Mouse (Mus musculus) erythroblast, embryonic 14.5 days (primary cell): ENCODE results near the gene Cdk9. TPM values are rescaled to one million over a fixed set of nuclear protein-coding genes. Genes with fewer than 3 reads are reported as not detected.

Experiments
- H3K27me3 ChIP-seq: 2 replicates; pipeline ENCODE4 v1.6.1; 2012; ENCODE audit warnings: inconsistent platforms; ENCODE audit not compliant: control insufficient read depth
- H3K36me3 ChIP-seq: 2 replicates; pipeline ENCODE4 v1.6.1; 2012; ENCODE audit warnings: mild to moderate bottlenecking, inconsistent platforms; ENCODE audit not compliant: control insufficient read depth
- H3K4me1 ChIP-seq: 2 replicates; pipeline ENCODE4 v1.6.1; 2012; ENCODE audit warnings: inconsistent platforms; ENCODE audit not compliant: control insufficient read depth
- H3K4me3 ChIP-seq: replicated peaks from 2 replicates; pipeline ENCODE3; 2012; ENCODE audit warnings: moderate library complexity, mild to moderate bottlenecking, inconsistent platforms
- H3K9me3 ChIP-seq: 2 replicates; pipeline ENCODE4 v1.6.1; 2012; ENCODE audit warnings: low read length, inconsistent platforms, mixed read lengths; ENCODE audit not compliant: control insufficient read depth
- GATA1 ChIP-seq: IDR thresholded peaks from 2 replicates; pipeline ENCODE4 v1.6.1; 2012; ENCODE audit warnings: low read length, inconsistent platforms, mixed read lengths
- TAL1 ChIP-seq: IDR thresholded peaks from 3 replicates; pipeline ENCODE4 v1.6.1; 2012; ENCODE audit warnings: low read length, inconsistent platforms, mixed read lengths
- polyA plus RNA-seq: library from polyadenylated mRNA; stranded (reverse); fragments of >175 nt; gene quantifications from 2 replicates; pipeline ENCODE4 v1.2.3, GENCODE M21; 2012

Cdk9 gene
- polyA plus RNA-seq, 1 experiment = 6.1 TPM

GRCm38 (mm10) chr2:32661509-32662107 lies 51.3 kb downstream of the Cdk9 start:
- Histone ChIP-seq H3K4me1 (peaks cover 52% of the 10 kb centered on the region), H3K9me3 (no peaks in the 10 kb centered on the region), H3K36me3 (peaks cover 4% of the 10 kb centered on the region), H3K4me3 (no peak overlapping the region), H3K27me3 (no peaks in the 10 kb centered on the region)
- TF ChIP-seq TAL1 (no peak), GATA1 (no peak)

DNA sequence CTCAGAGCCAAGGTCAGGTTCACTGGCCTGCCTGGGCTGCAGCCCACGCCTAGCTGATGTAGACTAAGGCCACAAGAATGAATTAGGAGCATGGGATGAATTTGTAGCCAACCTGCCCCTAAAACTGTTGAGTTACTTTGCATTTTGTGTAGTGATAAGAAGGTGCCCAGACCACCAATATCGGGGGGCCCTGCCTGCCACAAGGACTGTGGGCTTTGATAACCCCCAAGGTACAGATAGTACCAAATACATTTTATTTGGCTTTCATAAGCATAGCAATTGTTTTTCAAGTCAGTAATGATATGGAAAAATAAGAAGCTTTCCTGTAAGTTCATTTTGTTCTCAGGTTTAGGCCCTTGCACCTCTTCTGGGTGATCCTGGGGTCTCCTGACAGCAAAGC lies 54.0 kb downstream of the Cdk9 start:
- Histone ChIP-seq H3K4me3 (no peak overlapping the region), H3K36me3 (peaks cover 4% of the 10 kb centered on the region), H3K9me3 (no peaks in the 10 kb centered on the region), H3K27me3 (no peaks in the 10 kb centered on the region), H3K4me1 (peaks cover 64% of the 10 kb centered on the region)
- TF ChIP-seq GATA1 (no peak), TAL1 (no peak)

DNA sequence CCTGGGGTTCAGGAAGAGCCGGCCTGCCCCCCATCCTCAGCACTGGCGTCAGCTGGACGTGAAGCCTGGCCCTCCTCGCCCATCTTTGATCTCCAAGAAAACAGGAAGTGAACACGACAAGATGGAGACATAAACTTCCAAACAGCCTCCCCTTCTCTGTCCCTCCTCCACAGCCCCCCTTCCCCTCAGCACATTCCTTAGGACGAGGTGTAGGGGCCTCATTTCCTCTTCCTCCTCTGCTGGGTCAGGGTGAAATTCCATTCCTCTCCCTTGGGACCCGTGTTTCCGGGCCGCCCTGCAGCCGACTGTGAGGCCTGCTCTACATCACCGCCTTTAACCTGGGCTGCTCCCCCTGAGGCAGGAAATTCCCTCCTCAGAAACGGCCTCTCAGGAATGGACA lies 57.0 kb downstream of the Cdk9 start:
- peaks cover 4% of the 10 kb centered on the region for H3K36me3 ChIP-seq
- H3K4me3 ChIP-seq = no peak overlapping the region
- H3K27me3 ChIP-seq = no peaks in the 10 kb centered on the region
- TF ChIP-seq TAL1 (no peak), GATA1 (no peak)
- H3K9me3 ChIP-seq = no peaks in the 10 kb centered on the region
- peaks cover 51% of the 10 kb centered on the region for H3K4me1 ChIP-seq

Other genes starting within 250 kb of the Cdk9 start
- 0.03 and 0.06 TPM in 2 replicates for gene Fam102a, start 177.7 kb downstream of the Cdk9 start, polyA plus RNA-seq
- gene Dpm2, start 142.2 kb downstream of the Cdk9 start, polyA plus RNA-seq = 1.2 and 1.7 TPM in 2 replicates
- not detected in 2 replicates for gene Pip5kl1, start 138.3 kb downstream of the Cdk9 start, polyA plus RNA-seq
- gene 9430097D07Rik, start 137.4 kb downstream of the Cdk9 start, polyA plus RNA-seq = not detected in 2 replicates
- gene St6galnac4, start 126.0 kb downstream of the Cdk9 start, polyA plus RNA-seq = 0.21 and 0.30 TPM in 2 replicates
- gene St6galnac6, start 113.4 kb downstream of the Cdk9 start, polyA plus RNA-seq = 0.52 and 0.89 TPM in 2 replicates
- gene Ak1, start 91.3 kb downstream of the Cdk9 start, polyA plus RNA-seq = 0.08 TPM in 1 of 2 replicates, not detected in the other
- 0.60 and 0.69 TPM in 2 replicates for gene Eng, start 66.5 kb downstream of the Cdk9 start, polyA plus RNA-seq
- 1.0 and 1.2 TPM in 2 replicates for gene Fpgs, start 8.9 kb downstream of the Cdk9 start, polyA plus RNA-seq
- 0.04 and 0.06 TPM in 2 replicates for gene Sh2d3c, start 8.0 kb upstream of the Cdk9 start, polyA plus RNA-seq
- gene 6330409D20Rik, start 27.9 kb upstream of the Cdk9 start, polyA plus RNA-seq = not detected in 2 replicates
- gene Tor2a, start 44.2 kb upstream of the Cdk9 start, polyA plus RNA-seq = 1.5 and 2.4 TPM in 2 replicates
- 0.02 TPM in 1 of 2 replicates, not detected in the other for gene Ttc16, start 62.6 kb upstream of the Cdk9 start, polyA plus RNA-seq
- gene Ptrh1, start 62.7 kb upstream of the Cdk9 start, polyA plus RNA-seq = 0.06 TPM in 1 of 2 replicates, not detected in the other
- not detected in 2 replicates for gene Cfap157, start 71.4 kb upstream of the Cdk9 start, polyA plus RNA-seq
- gene Stxbp1, start 134.2 kb upstream of the Cdk9 start, polyA plus RNA-seq = 0.02 and 0.03 TPM in 2 replicates
- gene Fam129b, start 163.0 kb upstream of the Cdk9 start, polyA plus RNA-seq = 0.11 and 0.13 TPM in 2 replicates
- gene Rpl12, start 248.5 kb upstream of the Cdk9 start, polyA plus RNA-seq = 157 and 173 TPM in 2 replicates
- 0.18 and 0.20 TPM in 2 replicates for gene Lrsam1, start 248.5 kb upstream of the Cdk9 start, polyA plus RNA-seq